Mouse (Mus musculus): ENCODE results near the gene Hectd1. TPM values are rescaled to one million over a fixed set of nuclear protein-coding genes. Genes with fewer than 3 reads are reported as not detected.

The Hectd1 gene
- polyA plus RNA-seq, 1 experiment from 2014 or later: 41.7 TPM

DNA sequence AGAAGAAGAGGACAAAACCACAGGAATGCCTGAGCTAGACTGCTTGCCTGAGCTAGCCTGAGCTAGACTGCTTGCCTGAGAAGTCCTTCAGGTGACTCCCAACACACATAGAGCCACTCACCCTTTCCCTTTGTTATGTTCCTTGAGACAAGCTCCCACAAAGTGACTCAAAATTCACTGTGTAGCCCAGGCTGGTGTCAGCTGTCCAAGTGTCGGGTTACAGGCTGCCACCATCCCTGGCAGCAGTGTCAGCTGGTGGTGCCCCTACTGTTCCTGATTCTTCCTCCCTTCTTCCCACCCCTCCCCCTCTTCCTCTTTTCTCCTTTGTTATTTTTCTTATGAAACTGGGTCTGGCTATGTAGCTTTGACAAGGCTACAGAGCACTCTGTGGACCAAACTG lies 125.5 kb downstream of the Hectd1 start:
- Histone ChIP-seq H3K4me3 (replicated peaks; ENCODE audit: low read length) (no peak overlapping the region), H3K4me2 (ENCODE audit: low read length) (no peak overlapping the region), H3K9me3 (ENCODE audit: control insufficient read depth, low read length) (no peaks in the 10 kb centered on the region), H3K9ac (replicated peaks; ENCODE audit: low read depth, low read length) (no peak overlapping the region), H3K4me1 (replicated peaks; ENCODE audit: control insufficient read depth, insufficient read depth, low read length) (no peaks in the 10 kb centered on the region), H3K36me3 (ENCODE audit: control insufficient read depth, insufficient read depth) (no peaks in the 10 kb centered on the region), H3K27me3 (replicated peaks; ENCODE audit: control insufficient read depth, insufficient read depth, low read length) (no peaks in the 10 kb centered on the region), H3K27ac (ENCODE audit: low read length) (no peak overlapping the region)
- no peak for ATAC-seq
- 25% methylated on average over 1 of the region's 1 CpGs for WGBS

DNA sequence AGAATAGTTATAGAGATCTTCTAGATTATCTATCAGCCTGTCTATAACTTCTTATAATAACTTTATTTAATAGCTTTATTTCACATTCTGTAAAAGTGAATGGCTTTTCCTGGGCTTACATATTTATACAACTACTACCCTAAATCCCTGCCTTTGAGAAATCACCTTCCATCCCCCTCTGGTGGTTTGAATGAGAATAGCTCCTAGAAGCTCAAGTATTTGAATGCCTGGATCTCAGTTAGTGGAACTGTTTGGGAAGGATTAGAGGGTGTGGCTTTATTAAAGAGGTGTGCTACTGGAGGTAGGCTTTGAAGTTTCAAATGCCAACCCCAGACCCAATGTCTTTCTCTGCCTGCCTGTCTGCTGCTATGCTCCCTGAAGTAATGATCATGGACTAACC lies 127.6 kb downstream of the Hectd1 start:
- H3K9me3 ChIP-seq (ENCODE audit: control insufficient read depth, low read length): no peaks in the 10 kb centered on the region
- H3K9ac ChIP-seq (replicated peaks; ENCODE audit: low read depth, low read length): no peak overlapping the region
- H3K27ac ChIP-seq (ENCODE audit: low read length): no peak overlapping the region
- no peak for ATAC-seq
- no peaks in the 10 kb centered on the region for H3K4me1 ChIP-seq (replicated peaks; ENCODE audit: control insufficient read depth, insufficient read depth, low read length)
- no peak overlapping the region for H3K4me3 ChIP-seq (replicated peaks; ENCODE audit: low read length)
- H3K36me3 ChIP-seq (ENCODE audit: control insufficient read depth, insufficient read depth): no peaks in the 10 kb centered on the region
- no peaks in the 10 kb centered on the region for H3K27me3 ChIP-seq (replicated peaks; ENCODE audit: control insufficient read depth, insufficient read depth, low read length)
- no peak overlapping the region for H3K4me2 ChIP-seq (ENCODE audit: low read length)

DNA sequence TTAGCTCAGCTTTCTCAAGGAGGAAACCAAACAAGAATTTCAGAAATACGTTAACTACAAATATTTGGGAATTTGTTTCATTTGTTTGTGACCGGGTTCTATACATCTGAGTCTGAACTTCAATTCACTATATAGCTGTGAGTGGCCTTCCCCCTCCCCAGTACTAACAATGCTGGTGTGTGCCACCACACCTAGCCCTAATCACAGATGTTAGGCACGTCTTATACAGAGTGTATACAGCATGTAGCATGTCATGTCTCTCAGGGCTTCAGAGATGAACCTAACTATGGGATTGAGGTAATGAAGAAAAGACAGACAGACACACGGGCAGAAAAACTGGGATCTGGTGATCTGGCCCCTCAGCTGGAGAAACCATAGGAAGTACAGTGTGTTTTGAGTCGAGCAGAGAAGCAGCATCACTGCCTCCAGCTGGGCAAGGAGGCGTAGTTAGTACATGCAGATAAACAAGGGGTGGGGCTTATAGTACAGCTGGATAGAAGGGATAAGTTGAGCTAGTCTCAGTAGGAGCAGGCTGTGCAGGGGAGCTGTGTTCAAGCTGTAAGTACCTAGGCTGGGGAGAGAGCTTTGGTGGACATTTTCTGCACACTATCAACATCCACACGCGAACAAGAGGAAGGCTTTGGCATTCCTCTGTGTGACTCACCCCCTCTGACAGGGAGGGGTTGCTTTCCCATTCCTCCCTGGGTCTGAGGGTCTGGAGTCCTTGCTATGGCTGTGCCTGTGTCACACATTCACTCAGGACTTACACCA lies 129.5 kb downstream of the Hectd1 start:
- no peak for ATAC-seq
- H3K9me3 ChIP-seq (ENCODE audit: control insufficient read depth, low read length): no peaks in the 10 kb centered on the region
- H3K27ac ChIP-seq (ENCODE audit: low read length): no peak overlapping the region
- 63% methylated on average over 8 of the region's 8 CpGs for WGBS
- H3K4me2 ChIP-seq (ENCODE audit: low read length): no peak overlapping the region
- H3K36me3 ChIP-seq (ENCODE audit: control insufficient read depth, insufficient read depth): no peaks in the 10 kb centered on the region
- H3K9ac ChIP-seq (replicated peaks; ENCODE audit: low read depth, low read length): no peak overlapping the region
- H3K4me1 ChIP-seq (replicated peaks; ENCODE audit: control insufficient read depth, insufficient read depth, low read length): no peaks in the 10 kb centered on the region
- no peaks in the 10 kb centered on the region for H3K27me3 ChIP-seq (replicated peaks; ENCODE audit: control insufficient read depth, insufficient read depth, low read length)
- no peak overlapping the region for H3K4me3 ChIP-seq (replicated peaks; ENCODE audit: low read length)

DNA sequence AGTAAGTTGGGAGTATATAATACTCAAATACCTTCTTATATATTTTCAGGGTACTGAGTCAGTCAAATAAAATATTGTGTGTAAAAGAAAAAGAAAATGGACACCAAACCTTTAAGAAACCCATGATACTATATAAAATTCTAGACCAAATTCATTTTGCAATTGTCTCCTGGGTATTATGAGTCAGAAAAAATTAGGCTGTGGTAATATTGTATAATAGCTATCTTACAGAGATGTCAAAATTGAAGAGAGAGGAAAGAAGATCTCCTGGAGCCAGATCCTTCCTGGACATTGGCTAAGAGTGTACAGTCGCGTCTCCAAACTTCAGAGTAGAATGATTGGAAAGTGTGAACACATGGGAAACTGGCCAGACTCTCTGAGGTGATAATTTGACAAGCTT lies 133.2 kb downstream of the Hectd1 start:
- no peak for ATAC-seq
- Histone ChIP-seq H3K4me3 (replicated peaks; ENCODE audit: low read length) (no peak overlapping the region), H3K9me3 (ENCODE audit: control insufficient read depth, low read length) (no peaks in the 10 kb centered on the region), H3K4me1 (replicated peaks; ENCODE audit: control insufficient read depth, insufficient read depth, low read length) (0 out of 2 replicates have a peak, but pooled peaks cover 3% of the 10 kb centered on the region), H3K27me3 (replicated peaks; ENCODE audit: control insufficient read depth, insufficient read depth, low read length) (no peaks in the 10 kb centered on the region), H3K9ac (replicated peaks; ENCODE audit: low read depth, low read length) (no peak overlapping the region), H3K36me3 (ENCODE audit: control insufficient read depth, insufficient read depth) (no peaks in the 10 kb centered on the region), H3K4me2 (ENCODE audit: low read length) (no peak overlapping the region), H3K27ac (ENCODE audit: low read length) (no peak overlapping the region)
- 66% methylated on average over 2 of the region's 2 CpGs for WGBS

DNA sequence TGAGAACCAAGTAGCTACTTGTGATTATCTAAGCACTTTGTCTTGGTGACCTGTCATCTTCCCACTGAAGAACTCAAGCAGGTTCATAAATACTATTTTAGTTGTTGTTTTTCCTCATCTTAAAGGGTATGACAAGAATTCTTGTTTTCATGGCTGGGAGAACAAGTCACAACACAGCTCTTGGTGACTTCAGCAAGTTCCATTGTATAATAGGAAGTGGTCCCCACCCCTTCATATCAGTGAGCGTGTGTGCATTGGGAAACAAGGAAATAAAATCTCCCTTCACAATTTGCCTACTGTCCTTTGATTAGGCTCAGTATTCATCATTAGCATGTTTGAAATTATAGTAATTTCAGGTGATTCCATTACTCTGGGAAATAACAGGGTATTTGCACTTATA lies 134.4 kb downstream of the Hectd1 start:
- no peaks in the 10 kb centered on the region for H3K9me3 ChIP-seq (ENCODE audit: control insufficient read depth, low read length)
- H3K36me3 ChIP-seq (ENCODE audit: control insufficient read depth, insufficient read depth): no peaks in the 10 kb centered on the region
- WGBS: 79% methylated on average over 1 of the region's 1 CpGs
- no peak overlapping the region for H3K4me2 ChIP-seq (ENCODE audit: low read length)
- no peak overlapping the region for H3K27ac ChIP-seq (ENCODE audit: low read length)
- no peak for ATAC-seq
- no peak overlapping the region for H3K9ac ChIP-seq (replicated peaks; ENCODE audit: low read depth, low read length)
- H3K4me3 ChIP-seq (replicated peaks; ENCODE audit: low read length): no peak overlapping the region
- H3K27me3 ChIP-seq (replicated peaks; ENCODE audit: control insufficient read depth, insufficient read depth, low read length): no peaks in the 10 kb centered on the region
- 0 out of 2 replicates have a peak, but pooled peaks cover 3% of the 10 kb centered on the region for H3K4me1 ChIP-seq (replicated peaks; ENCODE audit: control insufficient read depth, insufficient read depth, low read length)

DNA sequence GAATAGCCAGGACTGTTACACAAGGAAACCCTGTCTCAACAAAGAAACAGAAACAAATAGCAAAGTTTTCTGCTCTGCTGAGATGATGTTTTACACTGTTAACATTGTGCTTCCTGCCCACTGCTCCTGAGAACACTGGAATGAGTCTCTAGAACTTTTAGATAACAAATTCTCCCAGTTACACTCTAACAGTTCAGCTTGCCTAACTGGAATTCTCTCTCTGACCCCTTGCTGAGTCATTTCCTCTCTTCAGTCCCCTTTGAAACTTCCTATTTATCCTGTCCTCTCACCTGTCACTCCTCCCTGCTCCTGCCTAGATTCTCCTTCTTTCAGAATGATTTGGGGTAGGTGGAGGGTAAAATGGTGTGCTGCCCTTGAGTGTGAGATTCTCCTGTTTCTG lies 135.2 kb downstream of the Hectd1 start:
- H3K27ac ChIP-seq (ENCODE audit: low read length): no peak overlapping the region
- ATAC-seq: no peak
- no peak overlapping the region for H3K4me3 ChIP-seq (replicated peaks; ENCODE audit: low read length)
- no peaks in the 10 kb centered on the region for H3K27me3 ChIP-seq (replicated peaks; ENCODE audit: control insufficient read depth, insufficient read depth, low read length)
- H3K36me3 ChIP-seq (ENCODE audit: control insufficient read depth, insufficient read depth): no peaks in the 10 kb centered on the region
- H3K9ac ChIP-seq (replicated peaks; ENCODE audit: low read depth, low read length): no peak overlapping the region
- H3K4me2 ChIP-seq (ENCODE audit: low read length): no peak overlapping the region
- peaks cover 6% of the 10 kb centered on the region for H3K4me1 ChIP-seq (replicated peaks; ENCODE audit: control insufficient read depth, insufficient read depth, low read length)
- no peaks in the 10 kb centered on the region for H3K9me3 ChIP-seq (ENCODE audit: control insufficient read depth, low read length)

Other genes starting within 250 kb of the Hectd1 start
- gene Coch, start 236.2 kb downstream of the Hectd1 start, polyA plus RNA-seq (2015; fragmentation: Nextera tagmentation; extraction: Ambion mirVana): 9.3 and 11.4 TPM in 2 replicates
- 37.7 and 39.4 TPM in 2 replicates for gene Ap4s1, start 138.5 kb downstream of the Hectd1 start, polyA plus RNA-seq (2015; fragmentation: Nextera tagmentation; extraction: Ambion mirVana)
- gene Strn3, start 137.6 kb downstream of the Hectd1 start, polyA plus RNA-seq (2015; fragmentation: Nextera tagmentation; extraction: Ambion mirVana): 42.8 and 44.8 TPM in 2 replicates
- 6.3 and 6.4 TPM in 2 replicates for gene Heatr5a, start 141.8 kb upstream of the Hectd1 start, polyA plus RNA-seq (2015; fragmentation: Nextera tagmentation; extraction: Ambion mirVana)
- 15.7 and 16.0 TPM in 2 replicates for gene Dtd2, start 177.0 kb upstream of the Hectd1 start, polyA plus RNA-seq (2015; fragmentation: Nextera tagmentation; extraction: Ambion mirVana)
- gene Gpr33, start 198.5 kb upstream of the Hectd1 start, polyA plus RNA-seq (2015; fragmentation: Nextera tagmentation; extraction: Ambion mirVana): not detected in 2 replicates